Mouse (Mus musculus): ENCODE measurements around the gene Tor1a.

Gene Tor1a

GRCm38 (mm10) chr2:30967352-30968327, at the start of gene Tor1a:
Gene Tor1a (minus strand): TSS chr2:30967933.
- no peak for DNase-seq (ENCODE audit: extremely low read depth, low read depth, low spot score)

GRCm38 (mm10) chr2:31013371-31014120, 45.8 kb upstream of the Tor1a start:
- DNase-seq (ENCODE audit: extremely low read depth, low read depth, low spot score): no peak

- DNase-seq (ENCODE audit: extremely low read depth, low read depth, low spot score): no peak
Observed at GRCm38 (mm10) chr2:31007208-31007607, 39.5 kb upstream of the Tor1a start.

- DNase-seq (ENCODE audit: extremely low read depth, low read depth, low spot score): no peak
Observed at GRCm38 (mm10) chr2:31006434-31006833, 38.7 kb upstream of the Tor1a start.

- no peak for DNase-seq (ENCODE audit: extremely low read depth, low read depth, low spot score)
Observed at GRCm38 (mm10) chr2:31005453-31005852, 37.7 kb upstream of the Tor1a start.

- no peak for DNase-seq (ENCODE audit: extremely low read depth, low read depth, low spot score)
Observed at GRCm38 (mm10) chr2:31002857-31003256, 35.1 kb upstream of the Tor1a start.

GRCm38 (mm10) chr2:30998443-30999260, 30.9 kb upstream of the Tor1a start:
- no peak for DNase-seq (ENCODE audit: extremely low read depth, low read depth, low spot score)

- DNase-seq (ENCODE audit: extremely low read depth, low read depth, low spot score): no peak
Observed at GRCm38 (mm10) chr2:30995432-30995996, 27.8 kb upstream of the Tor1a start.

- no peak for DNase-seq (ENCODE audit: extremely low read depth, low read depth, low spot score)
Observed at GRCm38 (mm10) chr2:30994853-30995252, 27.1 kb upstream of the Tor1a start.

- no peak for DNase-seq (ENCODE audit: extremely low read depth, low read depth, low spot score)
Observed at GRCm38 (mm10) chr2:30990221-30990620, 22.5 kb upstream of the Tor1a start.

GRCm38 (mm10) chr2:30985111-30986020, 17.6 kb upstream of the Tor1a start:
- DNase-seq (ENCODE audit: extremely low read depth, low read depth, low spot score): peak; percentile 42

GRCm38 (mm10) chr2:30983024-30983423, 15.3 kb upstream of the Tor1a start:
- DNase-seq (ENCODE audit: extremely low read depth, low read depth, low spot score): no peak

- peak; percentile 99 for DNase-seq (ENCODE audit: extremely low read depth, low read depth, low spot score)
Observed at GRCm38 (mm10) chr2:30981790-30982513, 14.2 kb upstream of the Tor1a start, which contains the start of the genes BC005624 and Usp20. Gene BC005624 (minus strand): TSS chr2:30982201. Gene Usp20 (plus strand): TSS chr2:30982279.

- DNase-seq (ENCODE audit: extremely low read depth, low read depth, low spot score): no peak
Observed at GRCm38 (mm10) chr2:30966826-30967225, 907 bp downstream of the Tor1a start.

- no peak for DNase-seq (ENCODE audit: extremely low read depth, low read depth, low spot score)
Observed at GRCm38 (mm10) chr2:30965627-30966026, 2.1 kb downstream of the Tor1a start.

- DNase-seq (ENCODE audit: extremely low read depth, low read depth, low spot score): no peak
Observed at GRCm38 (mm10) chr2:30962570-30963254, 5.0 kb downstream of the Tor1a start.

- DNase-seq (ENCODE audit: extremely low read depth, low read depth, low spot score): no peak
Observed at GRCm38 (mm10) chr2:30959856-30960255, 7.9 kb downstream of the Tor1a start.

- DNase-seq (ENCODE audit: extremely low read depth, low read depth, low spot score): no peak
Observed at GRCm38 (mm10) chr2:30958726-30959125, 9.0 kb downstream of the Tor1a start.
